29 mouse cellular contexts compared by ENCODE assay signal in genomic region chr17:80513766-80514165, GRCm38 (mm10). TPM values are rescaled to one million over a fixed set of nuclear protein-coding genes. Genes with fewer than 3 reads are reported as not detected.
A peak's percentile ranks its signal among the peaks of the same experiment; 100 is the strongest.
DNase-seq lines count a peak whose midpoint lies in the region; ATAC-seq and TF ChIP-seq lines count a peak whose summit lies in the region.
"Had no signal": no experiment of that assay in that cellular context is flagged by ENCODE, and none has a peak within 500 bp of the region (broad histone marks: within the 10 kb centered on the region; RNA-seq: fewer than 3 reads in every experiment).

No protein-coding gene starts in this region.

- WGBS in heart, embryonic 13.5 days = 23% methylated on average over 8 of the region's 8 CpGs
- 9% methylated on average over 8 of the region's 8 CpGs for WGBS in liver, embryonic 13.5 days (ENCODE audit: insufficient replicate concordance)

- no peak overlapping the region for H3K4me3 ChIP-seq in heart, embryonic 13.5 days
- H3K4me3 ChIP-seq in testis, adult 2 months (ENCODE audit: control insufficient read depth, low read depth, low read length) = peak overlapping the region; percentile 69
- H3K4me3 ChIP-seq in liver, embryonic 13.5 days (replicated peaks) = no peak overlapping the region
- H3K4me3 ChIP-seq: forebrain, embryonic 12.5 days; heart, embryonic 15.5 days; limb, embryonic 13.5 days; midbrain, embryonic 13.5 days; neural tube, embryonic 15.5 days had no signal

- no peak for TF ChIP-seq CTCF in testis, adult 2 months (IDR thresholded peaks at IDR 0.05; ENCODE audit: control insufficient read depth, insufficient read depth, insufficient replicate concordance, low read depth, low read length)

- peaks cover 3% of the 10 kb centered on the region; the same call in 1 of the 2 replicates for H3K9me3 ChIP-seq in heart, embryonic 13.5 days
- H3K9me3 ChIP-seq in liver, embryonic 13.5 days (replicated peaks) = no peaks in the 10 kb centered on the region
- H3K9me3 ChIP-seq: forebrain, embryonic 12.5 days; heart, embryonic 15.5 days; limb, embryonic 13.5 days; midbrain, embryonic 13.5 days; neural tube, embryonic 15.5 days had no signal

- no peak for DNase-seq in heart, postnatal 36 days
- no peak for DNase-seq in testis, postnatal 14 days (ENCODE audit: low spot score)
- DNase-seq in liver, embryonic 13.5 days = no peak
- DNase-seq in neural tube, embryonic 10.5 days (ENCODE audit: extremely low spot score, low spot score) = no peak
- no peak for DNase-seq in adrenal gland, postnatal 14 days
- DNase-seq: adrenal gland, postnatal 36 days; cerebellum, adult 9-11 months; forebrain, postnatal 0 days; heart, postnatal 4 days; kidney, adult 9 months; kidney, postnatal 10 days; lung, adult 2 months; lung, postnatal 10 days; retina, postnatal 1 day; right cerebral cortex, postnatal 14 days; thymus, adult 18-20 months; thymus, postnatal 25 days had no signal

- ATAC-seq in heart, embryonic 13.5 days (ENCODE audit: extremely low read depth, insufficient number of reproducible peaks, low FRiP score, low TSS enrichment) = no peak
- ATAC-seq in liver, embryonic 13.5 days (ENCODE audit: low read depth) = peak; percentile 66; the same call in 1 of the 2 replicates
- ATAC-seq in megakaryocyte-erythroid progenitor cell, adult 5-6 weeks (replicated peaks; ENCODE audit: low FRiP score, low TSS enrichment, poor library complexity, severe bottlenecking) = peak; percentile 80
- ATAC-seq: forebrain, postnatal 0 days; intestine, postnatal 0 days; midbrain, embryonic 13.5 days had no signal

- H3K4me2 ChIP-seq in heart, embryonic 13.5 days = 0 out of 2 replicates have a peak overlapping the region, but pooled peaks have one; percentile 7
- H3K4me2 ChIP-seq in liver, embryonic 13.5 days = peak overlapping the region; percentile 26
- H3K4me2 ChIP-seq: forebrain, embryonic 12.5 days; heart, embryonic 15.5 days; hindbrain, embryonic 14.5 days; limb, embryonic 13.5 days; midbrain, embryonic 13.5 days; neural tube, embryonic 15.5 days had no signal

- H3K36me3 ChIP-seq in heart, embryonic 13.5 days = no peaks in the 10 kb centered on the region
- no peaks in the 10 kb centered on the region for H3K36me3 ChIP-seq in testis, adult 2 months (ENCODE audit: control insufficient read depth, insufficient read depth, low read length)
- no peaks in the 10 kb centered on the region for H3K36me3 ChIP-seq in liver, embryonic 13.5 days
- H3K36me3 ChIP-seq: forebrain, embryonic 12.5 days; heart, embryonic 15.5 days; limb, embryonic 13.5 days; midbrain, embryonic 13.5 days; neural tube, embryonic 15.5 days had no signal

- no peak overlapping the region for H3K27ac ChIP-seq in heart, embryonic 13.5 days (replicated peaks)
- H3K27ac ChIP-seq in testis, adult 2 months (ENCODE audit: control insufficient read depth, insufficient read depth, low read depth, low read length) = no peak overlapping the region
- no peak overlapping the region for H3K27ac ChIP-seq in liver, embryonic 13.5 days
- H3K27ac ChIP-seq: forebrain, embryonic 12.5 days; heart, embryonic 15.5 days; hindbrain, embryonic 14.5 days; limb, embryonic 13.5 days; macrophage; midbrain, embryonic 13.5 days; neural tube, embryonic 15.5 days had no signal

- peak; percentile 25; the same call in 1 of the 2 replicates for TF ChIP-seq POLR2A in testis, adult 2 months (IDR thresholded peaks at IDR 0.05; ENCODE audit: control insufficient read depth, low read depth, low read length)

- no peak overlapping the region for H3K9ac ChIP-seq in heart, embryonic 13.5 days
- H3K9ac ChIP-seq in liver, embryonic 13.5 days = no peak overlapping the region
- H3K9ac ChIP-seq: forebrain, embryonic 12.5 days; forebrain, postnatal 0 days; heart, embryonic 15.5 days; hindbrain, embryonic 14.5 days; limb, embryonic 13.5 days; midbrain, embryonic 13.5 days; neural tube, embryonic 15.5 days had no signal

- intact Hi-C loops in heart, postnatal 36 days (cut with DNase I) = no loop called here

- H3K27me3 ChIP-seq in heart, embryonic 13.5 days (replicated peaks) = no peaks in the 10 kb centered on the region
- H3K27me3 ChIP-seq in testis, adult 2 months (ENCODE audit: control insufficient read depth, insufficient read depth, low read length) = no peaks in the 10 kb centered on the region
- no peaks in the 10 kb centered on the region for H3K27me3 ChIP-seq in liver, embryonic 13.5 days
- H3K27me3 ChIP-seq: CH12.LX; forebrain, embryonic 12.5 days; heart, embryonic 15.5 days; limb, embryonic 13.5 days; midbrain, embryonic 13.5 days; neural tube, embryonic 15.5 days had no signal

- H3K4me1 ChIP-seq in heart, embryonic 13.5 days = peaks cover 12% of the 10 kb centered on the region
- H3K4me1 ChIP-seq in testis, adult 2 months (ENCODE audit: control insufficient read depth, insufficient read depth, low read length) = peaks cover 11% of the 10 kb centered on the region
- peaks cover 37% of the 10 kb centered on the region for H3K4me1 ChIP-seq in liver, embryonic 13.5 days (replicated peaks)
- H3K4me1 ChIP-seq: forebrain, embryonic 12.5 days; heart, embryonic 15.5 days; limb, embryonic 13.5 days; midbrain, embryonic 13.5 days; neural tube, embryonic 15.5 days had no signal

RNA-seq across cellular contexts. Expression of gene Sos1, which starts 33.5 kb away (rescaled TPM):
- polyA plus RNA-seq in heart, embryonic 13.5 days (2015; fragmentation: Nextera tagmentation; extraction: Ambion mirVana) = 2.2 TPM in 2 replicates
- total RNA-seq in heart, postnatal 36 days (2021) = 10 to 100 TPM; 10.6 to 13.4 TPM
- polyA plus RNA-seq in testis, adult 2 months (2012; rRNA removed) = 2.7 and 2.8 TPM in 2 replicates
- 1.1 TPM in 2 replicates for polyA plus RNA-seq in liver, embryonic 13.5 days (2015; fragmentation: Nextera tagmentation; extraction: Ambion mirVana)
- total RNA-seq in megakaryocyte-erythroid progenitor cell, adult 5-6 weeks (2014; fragmentation: Nextera tagmentation) = 25.0 and 31.3 TPM in 2 replicates
- 16.2 and 17.4 TPM in 2 replicates for total RNA-seq in megakaryocyte-erythroid progenitor cell, adult 5-6 weeks (2017)
- 24.3 and 24.5 TPM in 2 replicates for total RNA-seq in adrenal gland, postnatal 14 days (2021)
